Mouse (Mus musculus) frontal cortex, adult 2 months (tissue): Measurements from ENCODE around the gene Muc5b. TPM values are rescaled to one million over a fixed set of nuclear protein-coding genes. Genes with fewer than 3 reads are reported as not detected.
"Not testable (repeated sequence)": the region's sequence is repeated elsewhere in the genome, so short reads cannot be mapped to it uniquely, and the experiment has no call there.

Source experiments
- DNase-seq, 2 experiments: peaks; one replicate each; pipeline ENCODE4 v3.0.0; 2022; ENCODE audit warnings: low spot score in 1 of 2; ENCODE audit errors: extremely low spot score in 1 of 2
- polyA plus RNA-seq: library from polyadenylated mRNA; depleted of rRNA; stranded (reverse); fragments of >200 nt; gene quantifications from 2 replicates; pipeline ENCODE4 v1.2.3, GENCODE M21; 2012; rRNA removed

Muc5b gene
- polyA plus RNA-seq: 0.02 and 0.06 TPM in 2 replicates

DNA sequence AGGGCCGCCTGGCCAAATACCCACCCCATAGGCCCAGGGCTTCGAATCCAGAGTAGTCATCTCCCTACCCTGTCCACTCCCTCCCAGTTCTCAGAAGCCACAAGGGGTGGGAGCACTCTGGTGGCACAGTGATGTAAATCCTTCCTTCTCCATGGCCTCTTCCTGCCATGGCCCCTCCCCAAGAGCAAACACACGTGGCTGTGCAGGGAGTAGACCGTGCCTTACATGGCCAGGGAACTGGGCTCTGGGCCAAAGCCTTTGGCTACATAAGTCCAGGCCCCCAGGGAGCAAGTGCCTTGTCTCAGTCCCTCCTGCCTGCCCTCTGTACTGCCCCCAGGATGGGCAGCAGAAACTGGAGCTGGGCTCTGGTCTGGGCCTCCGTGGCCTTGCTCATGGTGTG lies at the start of gene Muc5b:
Gene Muc5b (plus strand): TSS at position 292 of the 400 bp plus-strand sequence.
- no peak for DNase-seq

- DNase-seq: no peak
Measured at GRCm38 (mm10) chr7:141794251-141794650, 44.6 kb upstream of the Muc5b start.

DNA sequence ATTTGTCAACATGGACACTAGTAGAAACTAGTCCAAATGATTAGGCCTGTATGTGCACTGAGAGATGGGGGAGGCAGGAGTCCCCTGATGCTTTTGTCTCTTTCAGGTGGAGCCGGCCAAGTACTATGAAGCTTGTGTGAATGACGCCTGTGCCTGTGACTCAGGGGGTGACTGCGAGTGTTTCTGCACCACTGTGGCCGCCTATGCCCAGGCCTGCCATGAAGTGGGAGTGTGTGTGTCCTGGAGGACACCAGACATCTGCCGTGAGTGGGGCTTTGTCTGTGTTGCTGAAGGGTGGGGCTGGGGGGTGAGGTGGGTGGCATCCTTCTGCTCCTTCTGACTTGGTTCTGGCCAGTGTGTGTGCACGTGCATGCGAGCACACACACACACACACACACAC lies 35.7 kb upstream of the Muc5b start:
- DNase-seq: peak in 1 of 2 experiments; percentile 22

- DNase-seq: peak; percentile 84 to 87
Measured at GRCm38 (mm10) chr7:141805384-141805783, 33.5 kb upstream of the Muc5b start.

DNA sequence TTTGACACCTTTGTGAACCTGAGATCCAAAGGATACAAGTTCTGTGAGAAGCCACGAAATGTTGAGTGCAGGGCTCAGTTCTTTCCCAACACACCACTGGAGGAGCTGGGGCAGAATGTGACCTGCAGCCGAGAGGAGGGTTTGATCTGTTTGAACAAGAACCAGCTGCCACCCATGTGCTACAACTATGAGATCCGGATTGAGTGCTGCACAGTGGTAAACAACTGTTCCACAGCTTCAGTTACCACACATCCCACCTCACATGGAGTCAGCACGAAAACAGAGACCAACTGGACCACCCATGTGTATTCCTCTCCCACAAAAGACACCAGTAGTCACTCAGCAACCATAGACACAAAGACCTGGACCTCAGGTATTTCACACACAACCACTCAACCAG lies 31.0 kb upstream of the Muc5b start:
- not testable (repeated sequence) for DNase-seq

DNA sequence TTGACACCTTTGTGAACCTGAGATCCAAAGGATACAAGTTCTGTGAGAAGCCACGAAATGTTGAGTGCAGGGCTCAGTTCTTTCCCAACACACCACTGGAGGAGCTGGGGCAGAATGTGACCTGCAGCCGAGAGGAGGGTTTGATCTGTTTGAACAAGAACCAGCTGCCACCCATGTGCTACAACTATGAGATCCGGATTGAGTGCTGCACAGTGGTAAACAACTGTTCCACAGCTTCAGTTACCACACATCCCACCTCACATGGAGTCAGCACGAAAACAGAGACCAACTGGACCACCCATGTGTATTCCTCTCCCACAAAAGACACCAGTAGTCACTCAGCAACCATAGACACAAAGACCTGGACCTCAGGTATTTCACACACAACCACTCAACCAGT lies 28.9 kb upstream of the Muc5b start:
- not testable (repeated sequence) for DNase-seq

GRCm38 (mm10) chr7:141813321-141813720 lies 25.5 kb upstream of the Muc5b start:
- no peak for DNase-seq

- no peak for DNase-seq
Measured at GRCm38 (mm10) chr7:141815361-141815760, 23.5 kb upstream of the Muc5b start.

DNA sequence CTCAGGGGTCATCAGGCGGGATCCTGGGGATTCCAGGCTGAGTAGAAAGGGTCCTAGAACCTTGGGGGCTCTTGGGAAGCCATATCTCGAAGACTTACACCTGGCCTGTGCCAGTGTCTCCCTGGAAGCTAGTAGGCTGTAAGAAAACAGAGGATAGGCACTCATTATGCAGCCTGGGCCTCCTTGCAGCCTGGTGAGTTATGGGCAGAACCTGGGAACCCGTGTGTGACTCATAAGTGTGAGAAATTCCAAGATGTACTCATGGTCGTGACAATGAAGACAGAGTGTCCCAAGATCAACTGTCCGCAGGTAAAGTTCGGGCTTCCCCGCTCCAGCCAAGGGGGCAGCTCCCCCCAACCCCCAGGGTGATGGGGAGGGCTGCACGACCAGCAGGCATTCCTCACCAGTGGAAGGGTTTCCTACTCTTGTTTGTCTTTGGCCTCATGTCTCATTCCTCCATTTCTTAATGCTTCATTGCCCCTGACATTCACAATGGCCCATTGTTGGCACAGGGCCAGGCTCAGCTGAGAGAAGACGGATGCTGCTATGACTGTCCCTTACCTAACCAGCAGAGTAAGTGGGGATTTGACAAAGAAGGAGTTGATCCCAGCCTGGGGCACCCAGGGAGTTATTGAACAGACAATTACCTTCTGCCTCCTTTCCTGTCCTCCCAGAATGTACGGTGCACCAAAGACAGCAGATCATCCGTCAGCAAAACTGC lies 21.4 kb upstream of the Muc5b start:
- no peak for DNase-seq

DNA sequence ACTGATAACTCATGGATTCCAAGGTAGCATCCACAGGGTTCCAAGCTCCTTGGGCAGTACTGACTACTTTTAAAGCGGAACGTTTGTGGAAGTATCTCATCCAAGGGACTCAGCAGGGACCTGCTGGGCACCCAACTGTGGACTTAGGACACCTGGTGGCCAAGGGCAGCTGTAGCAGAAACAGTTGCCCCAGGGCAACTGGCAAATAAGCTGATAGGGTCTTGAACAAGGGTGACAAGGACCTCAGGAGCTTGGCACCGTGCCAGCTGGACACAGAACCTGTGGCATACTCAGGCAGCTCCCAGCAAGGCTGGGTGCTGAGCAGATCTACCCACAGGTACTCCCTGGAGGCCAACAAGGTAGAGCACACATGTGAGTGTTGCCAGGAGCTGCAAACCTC lies 20.6 kb upstream of the Muc5b start:
- no peak for DNase-seq

DNA sequence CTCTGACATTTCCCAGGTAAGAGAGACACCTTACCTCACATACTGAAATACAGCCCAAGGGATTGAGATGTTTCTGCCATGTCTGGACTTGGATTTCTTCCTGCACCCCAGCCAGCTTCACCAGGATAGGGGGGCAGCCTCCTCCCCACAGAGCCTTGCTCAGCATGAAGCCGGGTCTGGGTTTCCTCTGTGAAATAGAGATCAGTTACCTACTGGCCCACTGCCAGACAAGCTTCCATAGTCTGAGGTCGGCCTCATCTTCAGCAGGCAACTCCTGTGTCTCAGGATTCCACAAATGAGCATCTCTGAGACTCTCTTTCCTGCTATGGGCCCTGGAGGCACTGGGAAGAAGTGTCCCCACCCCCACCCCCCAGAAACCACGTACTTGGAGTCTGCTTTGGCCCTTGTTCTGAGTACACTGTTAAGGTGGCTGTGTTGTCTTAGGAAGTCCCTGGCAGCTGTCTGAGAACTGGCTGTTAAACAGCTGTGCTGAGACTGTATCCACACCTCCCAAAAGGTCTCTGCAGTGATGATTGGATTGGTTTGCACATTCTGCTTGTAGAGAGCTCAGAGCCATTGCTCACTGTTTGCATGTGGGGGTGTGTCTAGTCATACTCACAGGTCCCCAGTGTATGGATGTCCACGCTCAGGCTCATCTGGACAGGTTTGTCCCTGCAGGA lies 16.1 kb upstream of the Muc5b start:
- no peak for DNase-seq

- DNase-seq: no peak
Measured at GRCm38 (mm10) chr7:141823699-141824098, 15.2 kb upstream of the Muc5b start.

DNA sequence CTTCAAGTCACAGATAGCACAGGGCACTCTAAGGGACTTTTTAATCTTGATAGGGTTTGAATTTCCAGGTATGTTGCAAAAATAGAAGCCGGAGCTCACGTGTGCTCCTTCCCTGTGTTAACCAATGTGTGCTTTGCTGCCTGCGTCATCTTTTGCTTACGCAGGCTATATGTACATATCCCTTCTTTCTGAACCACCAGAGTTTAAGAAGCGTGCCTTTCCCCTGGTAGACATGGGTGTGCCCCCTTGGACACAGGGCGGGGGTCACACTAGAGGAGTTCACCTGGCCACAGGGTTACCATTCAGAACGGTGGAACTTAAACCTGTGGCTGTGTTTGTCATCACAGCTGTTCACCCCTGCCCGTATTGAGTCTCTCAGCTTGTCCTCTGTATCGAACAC lies 14.5 kb upstream of the Muc5b start:
- DNase-seq: no peak

GRCm38 (mm10) chr7:141835941-141836340 lies 2.9 kb upstream of the Muc5b start:
- no peak for DNase-seq

GRCm38 (mm10) chr7:141836423-141836822 lies 2.4 kb upstream of the Muc5b start:
- DNase-seq: no peak

DNA sequence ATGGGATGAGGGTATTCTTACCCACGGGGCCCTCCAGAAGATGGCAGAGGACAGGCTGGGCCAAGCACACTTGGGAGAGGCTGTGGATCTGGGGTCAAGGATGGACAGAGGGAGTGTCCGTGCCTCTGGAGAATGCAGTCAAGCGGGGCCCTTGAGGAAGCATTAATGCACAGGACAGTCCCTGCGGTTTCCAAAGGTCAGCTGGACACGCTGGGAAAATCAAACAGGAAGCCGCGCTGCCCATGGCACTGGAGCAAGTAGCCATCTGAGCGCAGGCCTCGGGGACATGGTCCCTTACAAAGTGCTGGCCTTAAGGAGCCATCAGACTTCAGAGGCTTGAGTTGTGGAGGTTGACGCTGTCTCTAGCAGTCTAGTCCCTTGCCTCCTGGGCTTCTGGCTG lies 1.5 kb downstream of the Muc5b start:
- DNase-seq: no peak

DNA sequence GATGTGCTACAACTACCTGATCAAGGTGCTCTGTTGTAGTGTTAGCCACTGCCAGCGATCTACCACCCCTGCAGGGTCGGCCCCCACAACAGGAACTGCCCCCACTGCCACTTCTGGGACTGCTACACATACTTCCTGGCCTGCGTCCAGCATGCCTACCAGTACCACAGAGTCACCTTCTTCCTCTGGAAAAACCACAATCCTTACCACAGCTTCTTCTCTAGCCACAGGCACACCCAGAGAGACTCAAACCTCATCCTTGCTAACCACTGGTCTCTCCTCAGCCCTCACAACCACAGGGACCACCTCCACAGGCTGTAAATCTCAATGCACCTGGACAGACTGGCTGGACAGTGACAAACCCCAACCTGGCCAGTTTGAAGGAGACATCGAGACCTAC lies 22.2 kb downstream of the Muc5b start:
- DNase-seq: no peak

GRCm38 (mm10) chr7:141869644-141870043 lies 30.8 kb downstream of the Muc5b start:
- no peak for DNase-seq

GRCm38 (mm10) chr7:141870553-141870952 lies 31.7 kb downstream of the Muc5b start:
- DNase-seq: no peak

- DNase-seq: peak; percentile 20 to 22
Measured at GRCm38 (mm10) chr7:141874891-141875290, 36.0 kb downstream of the Muc5b start.

DNA sequence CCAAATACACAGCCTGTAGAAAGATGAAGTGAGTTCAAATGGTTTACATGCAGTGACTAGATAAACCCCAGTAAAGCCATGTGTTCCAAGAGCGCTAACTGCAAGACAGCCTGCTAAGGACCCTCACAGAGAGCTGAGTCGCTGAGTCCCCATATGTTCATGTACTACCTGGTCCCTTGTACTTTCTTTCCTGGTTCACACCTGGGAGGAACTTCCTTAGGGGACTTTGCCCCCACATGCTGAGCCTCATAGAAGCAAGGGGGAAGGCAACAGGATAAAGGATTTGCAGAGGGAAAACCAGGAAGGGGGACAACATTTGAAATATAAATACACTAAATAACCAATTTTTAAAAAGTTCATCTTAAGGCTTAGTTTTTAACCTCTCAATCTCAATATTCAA lies 39.9 kb downstream of the Muc5b start:
- no peak for DNase-seq

DNA sequence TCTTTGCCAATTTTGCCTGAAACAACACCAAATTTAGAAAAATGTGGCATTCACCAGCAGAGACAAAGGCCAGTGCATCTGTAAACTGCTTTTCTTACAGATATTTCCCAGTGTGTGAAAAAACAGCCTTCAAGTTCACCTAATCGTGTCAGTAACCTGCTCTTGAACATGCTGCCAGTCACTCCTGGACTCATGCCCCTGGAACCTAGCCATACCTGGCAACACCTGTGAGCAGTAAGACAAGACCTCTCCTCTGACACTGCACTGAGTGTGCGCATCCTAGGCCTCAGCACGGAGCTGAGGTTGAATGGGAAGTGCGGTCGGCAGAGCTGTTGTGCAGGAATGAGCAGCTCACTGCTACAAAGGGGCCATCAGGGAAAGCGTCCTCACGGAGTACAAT lies 53.3 kb downstream of the Muc5b start:
- no peak for DNase-seq
